Mouse (Mus musculus) layer of hippocampus, postnatal 10 days (tissue): ENCODE measurements around the gene Rab7b. TPM values are rescaled to one million over a fixed set of nuclear protein-coding genes. Genes with fewer than 3 reads are reported as not detected.
A peak's percentile ranks its signal among the peaks of the same experiment; 100 is the strongest.

Experiments
- DNase-seq, 2 experiments: peaks; one replicate each; pipeline ENCODE4 v3.0.0; 2021; ENCODE audit warnings: low spot score in 2 of 2
- total RNA-seq, 2 experiments: library from RNA; stranded (reverse); gene quantifications; 2 replicates each; pipeline ENCODE4 v1.2.3; 2021

Gene Rab7b
- total RNA-seq, 2 experiments from 2014 or later, result 1.7 to 2.8 TPM

DNA sequence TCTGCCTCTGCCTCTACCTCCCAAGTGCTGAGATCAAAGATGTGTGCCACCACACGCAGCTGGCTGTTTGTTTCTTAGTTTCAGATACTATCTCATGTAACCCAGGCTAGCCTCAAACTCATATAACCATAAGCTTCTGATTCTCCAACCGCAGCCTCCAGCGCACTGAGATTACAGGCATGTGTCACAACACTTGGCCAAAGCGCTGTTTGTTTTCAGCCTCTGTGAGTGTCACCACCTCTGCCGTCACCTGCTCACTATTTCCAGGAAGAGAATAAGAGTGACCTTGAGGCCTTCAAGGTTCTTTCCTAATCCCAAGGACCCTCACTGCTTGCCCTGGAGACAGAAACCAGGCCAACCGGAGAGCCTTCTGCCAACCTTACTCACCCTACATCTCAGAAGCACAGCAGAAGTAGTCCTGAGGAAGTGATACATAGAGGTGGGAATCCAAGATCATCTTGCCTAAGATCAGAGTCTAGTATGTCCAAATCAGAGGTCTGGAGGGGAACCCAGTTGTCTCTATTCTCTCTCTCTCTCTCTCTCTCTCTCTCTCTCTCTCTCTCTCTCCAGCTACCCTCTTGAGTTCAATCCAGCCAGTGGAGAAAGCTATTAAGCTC, 46.3 kb downstream of the Rab7b start:
- DNase-seq, result no peak

DNA sequence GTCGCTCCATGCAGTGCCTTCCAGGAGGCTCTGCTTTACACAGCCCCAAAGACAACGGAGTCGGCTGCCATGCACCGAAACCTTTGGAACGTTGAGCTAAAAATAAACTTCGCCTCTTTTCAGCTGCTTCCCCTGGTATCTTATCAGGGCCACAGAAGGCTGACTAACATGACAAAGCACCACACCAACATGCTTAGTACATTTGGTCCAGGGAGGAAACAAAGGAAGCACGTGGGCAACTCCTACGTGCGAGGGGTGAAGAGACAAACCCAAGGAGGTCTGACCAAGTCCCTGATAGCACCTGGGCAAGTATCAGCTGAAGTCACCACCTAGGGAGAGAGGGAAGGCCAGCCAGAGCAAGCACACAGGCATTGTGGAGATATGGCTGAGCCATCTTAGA, 48.0 kb downstream of the Rab7b start:
- DNase-seq, result no peak

DNA sequence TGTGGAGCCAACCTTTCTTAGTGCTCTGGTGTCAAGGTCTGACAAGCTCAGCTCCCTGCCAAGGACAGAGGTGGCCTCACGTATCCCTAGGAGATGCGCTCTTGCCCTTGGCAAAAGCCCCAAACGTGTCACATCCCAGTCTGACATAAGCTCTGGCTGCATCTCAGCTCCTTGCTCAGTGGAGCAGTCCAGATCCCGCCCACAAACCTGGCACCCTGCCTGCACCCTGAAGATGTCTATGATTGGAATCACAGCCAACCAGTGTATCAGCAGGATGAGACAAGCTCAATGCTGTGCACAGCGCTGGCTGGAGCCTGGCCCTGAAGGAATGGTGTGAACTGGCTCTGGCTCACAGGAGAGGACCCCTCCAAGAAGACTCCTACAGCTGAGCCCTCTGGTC, 48.8 kb downstream of the Rab7b start:
- DNase-seq, result peak; percentile 75 to 81

DNA sequence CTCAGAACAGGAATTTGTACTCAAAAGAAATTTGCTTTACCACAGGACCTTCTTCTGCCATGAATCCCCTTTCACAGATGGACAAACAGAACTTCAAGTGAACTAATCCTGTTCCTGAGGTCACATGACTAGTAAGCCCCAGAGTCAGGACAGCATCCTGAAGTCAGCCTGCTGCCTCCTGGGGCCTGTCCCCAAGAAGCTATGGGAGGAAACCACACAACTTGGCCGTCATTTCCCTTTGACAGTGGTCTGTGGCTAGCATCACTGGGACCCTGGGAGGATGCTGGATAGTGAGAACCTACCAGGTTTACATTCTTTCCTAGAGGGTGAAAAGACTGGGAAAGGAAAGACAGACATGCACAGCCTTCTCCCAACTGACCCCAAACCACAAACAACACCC, 50.3 kb downstream of the Rab7b start:
- DNase-seq, result no peak

DNA sequence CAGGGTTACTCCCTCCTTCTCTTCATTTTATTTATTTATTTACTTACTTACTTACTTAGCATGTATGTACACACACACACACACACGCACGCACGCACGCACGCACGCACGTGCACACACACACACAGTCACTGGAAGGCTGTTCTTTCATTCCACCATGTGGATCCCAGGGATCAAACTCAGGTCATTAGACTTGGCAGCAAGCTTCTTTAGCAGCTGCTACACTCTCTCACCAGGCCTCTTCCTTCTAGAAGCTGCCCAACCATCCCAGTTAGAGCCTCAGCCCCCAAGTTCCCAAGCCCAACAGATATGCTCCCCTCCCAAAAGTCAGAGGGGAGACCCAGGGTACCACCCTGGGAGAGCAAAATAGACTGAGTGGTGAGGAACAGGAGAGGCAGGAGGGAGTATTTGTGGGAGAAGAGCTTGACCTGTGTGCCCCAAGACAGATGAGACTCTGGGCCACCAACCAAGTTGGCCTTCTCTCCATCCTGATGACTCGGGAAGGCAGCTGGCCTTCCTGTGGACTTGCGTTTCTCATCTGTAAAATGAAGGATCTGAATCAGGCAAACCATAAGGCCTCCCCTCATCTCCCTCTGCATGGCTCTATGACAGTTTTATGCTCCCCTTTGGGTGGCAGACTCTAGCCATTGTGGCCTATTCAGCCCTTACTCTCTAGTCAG, 51.1 kb downstream of the Rab7b start:
- DNase-seq, result no peak

DNA sequence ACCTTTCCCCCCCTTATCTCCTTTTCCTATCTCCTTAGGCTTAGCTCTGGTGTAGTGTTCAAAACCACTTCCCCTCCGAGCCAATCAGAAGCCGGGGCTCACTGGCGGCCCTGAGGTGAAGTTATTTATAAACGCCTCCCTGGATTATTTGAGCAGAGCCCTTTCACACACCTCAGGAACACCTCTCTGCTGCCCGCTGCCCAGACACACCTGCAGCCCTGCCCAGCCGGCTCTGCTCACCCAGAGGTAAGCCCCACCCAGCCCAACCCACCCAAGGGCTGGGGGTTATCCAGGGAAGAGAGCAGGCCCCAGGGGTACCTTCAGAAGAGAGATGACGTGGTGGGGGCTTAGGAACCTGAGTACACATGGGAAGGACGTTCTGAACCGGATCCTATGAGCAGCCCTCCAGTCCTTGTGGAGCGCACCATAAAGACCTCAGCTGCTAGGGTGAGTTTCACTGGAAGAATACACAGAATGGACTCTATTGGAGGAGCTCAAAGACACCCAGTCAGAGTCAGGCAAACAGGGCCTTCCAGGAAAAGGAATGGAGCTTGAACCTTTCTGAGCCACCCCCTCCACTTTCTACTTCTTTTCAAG, 55.5 kb downstream of the Rab7b start, which contains the start of gene Slc26a9:
Gene Slc26a9, plus strand, starts transcription at position 155 of the 597 bp plus-strand sequence.
- no peak for DNase-seq

DNA sequence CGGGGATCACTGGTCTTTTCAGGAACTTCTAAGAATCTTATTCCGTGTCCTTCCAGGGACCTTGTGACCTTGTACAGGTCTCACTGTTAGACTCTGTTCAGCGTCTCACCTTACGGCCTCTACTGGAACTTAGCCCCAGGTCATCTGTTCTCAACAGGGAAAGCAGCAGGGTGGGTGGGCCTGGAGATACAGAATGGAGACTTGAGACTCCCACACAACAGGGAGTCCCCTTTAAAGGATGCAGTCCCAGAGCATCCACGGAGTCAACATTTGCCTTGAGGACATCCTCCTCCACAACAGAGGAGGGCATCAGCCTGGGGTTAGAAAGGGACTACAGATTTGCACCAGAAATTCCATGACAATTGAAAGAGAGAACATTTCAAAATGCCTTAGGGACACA, 56.9 kb downstream of the Rab7b start:
- DNase-seq, result no peak

DNA sequence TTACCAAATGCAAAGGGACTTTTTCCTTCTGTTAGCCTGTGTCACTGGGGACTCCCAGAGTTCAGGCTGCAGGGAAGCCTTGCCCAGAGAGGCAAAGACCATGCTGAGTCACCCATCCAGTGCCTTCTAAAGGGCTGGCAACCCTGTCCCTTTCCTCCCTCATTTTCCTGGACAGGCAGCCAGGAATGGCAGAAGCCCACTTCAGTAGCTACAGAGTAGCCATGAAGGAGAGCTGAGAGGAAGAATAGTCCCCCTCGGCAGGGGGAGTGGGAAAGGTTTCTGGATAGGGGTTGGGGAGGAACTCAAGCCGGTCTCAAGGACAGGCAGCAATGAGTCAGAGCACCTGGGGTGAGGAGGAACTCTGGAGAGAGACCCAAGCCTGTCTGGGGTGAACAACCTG, 59.3 kb downstream of the Rab7b start:
- no peak for DNase-seq

DNA sequence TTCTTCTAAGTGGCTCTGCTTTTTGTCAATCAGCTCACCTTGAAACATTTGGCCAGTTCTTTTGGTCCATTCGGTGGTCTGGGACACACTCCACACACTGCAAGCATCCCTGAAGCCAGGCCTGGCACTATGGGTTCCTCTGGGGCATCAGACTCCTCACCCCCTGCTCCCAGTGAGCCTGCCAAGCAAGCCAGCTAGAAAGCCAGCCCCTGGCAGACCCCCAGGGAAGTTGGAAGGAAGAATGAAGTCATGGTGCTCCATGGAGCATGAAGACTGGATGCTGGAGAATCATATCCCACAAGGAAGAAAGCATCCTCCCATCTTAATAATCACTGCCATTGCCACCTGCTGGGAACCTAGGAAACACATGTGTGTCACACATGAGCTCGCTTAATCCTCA, 60.1 kb downstream of the Rab7b start:
- DNase-seq, result no peak

DNA sequence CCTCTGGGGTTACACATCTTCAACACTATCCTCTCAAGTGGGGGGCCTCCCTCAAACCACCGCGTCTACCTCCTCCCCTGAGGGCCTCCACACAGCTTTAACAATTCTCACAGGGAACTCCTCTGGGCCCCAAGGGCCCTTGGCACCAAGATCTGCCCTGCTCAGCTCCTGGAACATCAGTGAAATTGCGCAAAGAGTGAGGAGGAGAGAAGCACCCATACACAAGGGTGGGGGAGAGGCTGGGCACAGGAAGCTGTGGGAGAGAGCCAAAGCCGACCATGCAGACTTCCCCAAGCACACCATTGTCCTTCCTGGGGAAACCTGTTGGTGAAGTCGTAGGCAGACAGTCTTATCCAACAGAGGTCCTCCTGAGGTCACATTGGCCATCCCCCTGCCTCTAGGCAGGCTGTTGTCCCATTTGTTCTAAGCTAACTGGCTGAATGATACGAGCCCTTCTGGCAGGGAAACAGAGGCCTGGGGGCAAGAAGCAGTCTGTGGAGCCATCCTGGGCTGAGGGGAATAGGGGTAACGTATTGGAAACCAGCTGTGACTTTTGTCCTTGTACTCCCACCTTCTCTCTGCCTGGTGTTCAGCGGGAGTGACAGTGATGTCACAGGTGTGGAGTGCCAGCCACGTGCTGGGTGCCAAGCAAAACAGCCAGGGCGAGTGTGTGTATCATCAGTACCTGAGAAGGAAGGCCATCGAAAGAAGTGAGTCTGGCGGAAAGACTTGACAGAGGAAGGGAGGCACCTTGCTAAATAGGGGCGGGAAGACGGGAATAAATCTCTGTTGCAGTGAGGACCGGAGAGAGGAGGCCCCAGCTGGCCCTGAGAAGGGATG, 61.4 kb downstream of the Rab7b start:
- DNase-seq, result no peak

DNA sequence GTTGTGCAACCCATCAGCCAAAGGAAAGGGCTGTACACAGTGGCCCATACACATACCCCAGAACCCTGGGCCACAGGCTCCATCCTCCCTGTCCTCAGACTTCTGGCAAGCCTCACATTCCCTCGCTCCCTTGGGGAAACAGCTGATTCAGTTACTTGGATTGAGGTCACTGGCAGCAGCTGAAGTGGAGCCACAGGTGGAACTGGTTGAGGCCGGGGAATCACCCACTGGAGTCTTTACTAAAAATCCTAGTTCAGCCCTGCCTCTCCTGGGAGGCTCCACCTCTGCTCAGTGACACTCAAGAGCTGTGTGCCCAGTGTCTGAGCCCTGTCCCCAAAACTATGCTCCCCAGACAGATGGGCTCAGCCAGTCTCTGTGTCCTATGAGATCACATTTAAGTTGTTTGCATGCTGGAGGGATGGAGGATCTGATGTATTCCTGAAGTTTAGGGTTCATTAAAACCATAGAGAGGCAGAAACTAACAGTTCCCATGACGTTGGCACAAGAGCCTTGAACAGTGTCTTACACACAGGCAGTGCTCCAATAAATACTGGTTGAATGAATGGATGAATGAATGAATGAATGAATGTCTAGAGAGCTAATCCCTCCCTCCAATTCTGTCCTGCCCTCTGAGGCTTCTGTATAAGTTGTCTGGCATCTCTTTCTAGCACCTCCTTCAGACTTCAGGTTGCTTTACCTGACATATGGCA, 62.8 kb downstream of the Rab7b start:
- DNase-seq, result no peak

DNA sequence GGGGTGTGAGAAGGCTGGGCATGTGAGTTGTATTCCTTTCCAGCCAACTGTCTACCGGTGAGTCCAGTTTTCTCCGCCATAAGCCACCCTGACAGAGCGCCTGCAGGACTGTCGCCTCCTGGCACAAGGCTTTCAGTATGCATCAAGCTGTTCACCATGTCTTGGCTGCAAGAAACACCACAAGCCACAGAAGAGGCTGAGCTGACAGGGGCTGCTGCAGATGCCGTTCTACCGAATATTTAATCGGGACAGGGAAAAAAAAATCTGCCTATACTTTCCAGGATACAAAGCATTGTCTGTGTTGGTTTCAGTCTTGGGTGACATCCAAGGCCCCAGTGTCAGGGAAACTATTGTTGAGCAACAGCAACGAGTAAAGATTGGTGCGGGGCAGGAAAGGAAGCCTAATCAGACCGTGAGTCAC, 63.4 kb downstream of the Rab7b start:
- no peak for DNase-seq

DNA sequence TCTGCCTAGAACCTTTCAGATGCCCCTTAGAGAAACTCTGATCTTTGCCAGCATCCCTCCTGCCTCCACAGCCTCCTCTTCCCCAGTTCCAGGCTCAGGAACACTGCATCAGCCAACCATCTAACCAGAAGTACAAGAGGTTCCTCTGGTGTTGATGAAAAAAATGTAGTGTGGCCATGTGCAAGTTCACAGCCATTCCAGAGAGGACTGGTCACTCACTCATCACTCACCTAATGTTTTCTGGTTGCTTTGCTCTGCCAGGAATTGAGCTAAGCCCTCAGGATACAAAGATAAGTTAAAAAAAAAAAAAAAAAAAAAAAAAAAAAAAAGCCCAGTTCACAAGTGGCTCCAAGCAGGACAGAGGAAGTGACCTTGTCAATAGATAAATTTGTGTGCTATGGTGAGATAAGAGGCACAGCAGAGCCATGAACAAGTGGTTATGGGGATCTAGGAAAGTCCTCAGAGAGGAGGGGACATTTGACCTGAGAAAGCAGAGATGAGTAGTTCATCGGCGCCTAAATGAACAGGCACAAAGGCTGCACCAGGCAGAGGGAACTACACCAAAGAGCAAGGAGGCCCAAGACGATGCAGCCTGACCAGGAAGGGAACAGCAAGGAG, 65.8 kb downstream of the Rab7b start:
- DNase-seq, result no peak

DNA sequence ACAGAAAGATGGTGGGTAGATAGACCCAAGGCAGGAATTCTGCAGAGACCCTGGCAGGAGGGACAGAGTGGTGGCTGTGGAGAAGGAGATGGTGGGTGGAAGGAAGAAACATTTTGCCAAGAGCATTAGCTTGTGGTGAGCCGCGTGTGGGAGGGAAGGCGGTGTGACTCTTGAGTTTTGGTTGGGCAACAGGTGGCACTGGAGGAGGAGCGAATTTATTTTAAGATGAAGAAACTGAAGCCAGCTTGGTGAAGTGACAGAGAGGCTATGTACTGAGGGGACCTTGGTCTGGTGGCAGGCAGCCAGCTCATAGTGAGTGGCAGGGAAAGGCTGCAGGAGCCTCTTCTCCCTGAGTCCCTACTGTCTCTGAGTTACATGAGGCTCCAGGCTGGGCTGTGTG, 66.4 kb downstream of the Rab7b start:
- no peak for DNase-seq

DNA sequence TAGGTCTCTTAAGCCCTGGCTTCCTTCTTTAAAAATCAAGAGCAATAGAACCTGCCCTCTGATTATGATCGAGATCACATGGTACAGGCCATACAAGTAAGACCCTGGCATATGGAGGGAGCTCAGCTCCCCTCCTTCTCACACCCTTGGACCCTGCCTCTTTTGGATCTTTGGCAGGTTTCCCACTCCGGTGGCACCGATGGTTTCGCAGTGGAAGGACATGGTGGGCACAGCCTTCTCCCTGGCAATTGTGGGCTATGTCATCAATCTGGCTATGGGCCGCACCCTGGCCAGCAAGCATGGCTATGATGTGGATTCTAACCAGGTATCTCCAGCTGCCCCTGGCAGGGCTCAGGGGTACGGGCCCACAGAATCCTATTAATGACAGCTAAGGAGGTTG, 68.7 kb downstream of the Rab7b start:
- no peak for DNase-seq

DNA sequence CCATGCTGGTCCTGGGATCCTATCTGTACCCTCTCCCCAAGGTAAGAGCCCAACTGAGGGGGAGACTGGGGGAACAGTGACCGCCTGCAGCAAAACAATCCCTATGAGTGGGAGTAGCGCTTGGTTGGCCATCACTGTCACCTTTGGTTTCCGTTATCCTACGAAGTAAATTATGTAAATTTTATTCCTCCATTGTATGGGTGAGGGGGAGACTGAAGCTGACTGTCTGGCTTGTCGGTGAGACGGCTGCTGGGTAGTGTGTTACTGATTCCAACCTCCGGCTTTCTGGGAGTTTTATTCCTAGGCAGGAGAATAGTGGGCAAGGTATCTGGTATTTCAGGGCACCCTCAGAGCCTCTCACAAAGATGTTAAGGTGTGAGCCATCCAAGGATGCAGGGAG, 70.3 kb downstream of the Rab7b start:
- DNase-seq, result no peak

DNA sequence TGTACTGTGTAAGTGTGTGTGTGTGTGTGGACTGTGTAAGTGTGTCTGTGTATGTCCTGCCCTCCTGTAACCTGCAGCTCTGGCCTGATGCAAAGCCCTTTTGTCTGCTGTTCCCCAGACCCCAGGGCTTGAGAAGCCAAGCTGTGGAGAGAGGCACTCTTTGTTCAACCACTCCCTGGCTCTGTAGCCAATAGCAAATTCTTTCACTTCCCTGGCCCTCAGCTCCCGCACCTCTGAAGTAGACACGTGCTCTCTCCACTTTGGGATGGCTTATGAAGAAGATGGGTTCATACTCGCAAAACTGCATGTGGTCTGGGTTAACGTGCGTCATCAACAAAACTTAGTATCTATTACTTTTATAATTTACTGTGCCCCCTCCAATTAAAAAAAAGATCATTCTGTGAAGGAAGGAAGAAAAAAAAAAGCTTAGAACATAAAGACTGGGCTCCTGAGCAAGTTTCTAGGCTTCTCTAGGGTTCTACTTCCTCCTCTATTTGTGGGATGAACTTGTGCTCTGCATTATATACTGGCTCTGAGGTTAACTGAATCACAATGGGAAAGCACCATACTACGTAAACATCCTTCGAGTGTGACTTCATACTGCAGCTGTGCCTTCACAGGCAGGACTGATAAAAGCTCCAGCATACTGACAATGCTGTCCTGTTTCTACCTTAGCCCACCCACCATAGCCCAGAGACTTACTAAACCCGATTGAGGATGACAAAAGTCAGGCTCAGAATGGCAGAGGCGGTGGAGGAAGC, 71.4 kb downstream of the Rab7b start:
- DNase-seq, result peak; percentile 2 to 8

DNA sequence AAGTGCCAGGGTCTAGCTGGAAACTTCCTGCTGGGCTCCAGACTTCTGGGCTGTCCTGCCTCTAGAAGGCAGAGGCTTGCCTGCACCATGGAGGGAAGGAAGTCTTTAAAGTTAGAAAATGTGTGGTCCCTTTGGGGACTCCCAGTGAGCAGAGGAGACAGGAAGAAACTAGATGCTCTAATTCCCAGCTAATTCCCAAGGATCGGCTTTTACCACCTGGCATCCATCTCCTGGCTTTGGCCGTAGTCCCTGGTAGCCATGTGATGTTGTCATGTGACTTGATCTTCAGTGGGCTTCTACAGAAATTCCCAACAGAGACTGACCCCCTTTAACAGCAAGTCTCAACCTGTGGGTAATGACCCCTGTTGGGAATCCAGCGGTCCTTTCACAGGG, 71.9 kb downstream of the Rab7b start:
- DNase-seq, result peak; percentile 2 to 8

DNA sequence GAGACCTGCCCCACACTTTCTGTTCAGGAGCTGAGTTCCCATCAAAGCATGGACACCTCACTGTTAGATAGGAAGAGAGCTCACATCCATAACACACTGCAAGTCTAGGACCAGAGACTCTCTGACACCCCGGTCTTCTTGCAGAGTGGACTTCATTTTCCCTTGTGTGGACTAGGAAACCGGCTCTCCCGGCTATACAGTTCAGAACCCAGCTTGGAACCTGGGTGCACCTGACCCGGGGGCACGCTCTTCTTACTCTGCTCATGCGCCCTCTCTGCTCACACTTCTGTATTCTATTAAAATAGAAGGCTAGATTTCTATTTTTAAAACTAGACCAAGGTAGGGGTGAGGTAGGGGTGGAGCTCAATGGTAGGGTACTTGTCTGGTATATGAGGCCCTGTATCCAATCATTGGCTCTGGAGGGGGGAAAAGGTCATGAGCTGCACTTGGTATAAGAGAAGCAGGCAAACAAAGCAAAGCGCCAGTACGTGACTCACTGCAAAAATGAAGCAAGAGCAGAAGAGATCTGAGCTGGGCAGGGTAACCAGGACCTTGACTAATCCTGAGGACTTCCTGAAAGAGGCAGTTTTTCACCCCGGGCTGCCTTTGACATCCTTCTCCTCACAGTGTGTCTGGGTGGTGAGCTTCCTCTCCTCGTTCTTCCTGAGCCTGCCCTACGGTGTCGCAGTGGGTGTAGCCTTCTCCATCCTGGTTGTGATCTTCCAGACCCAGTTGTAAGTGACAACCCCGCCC, 72.8 kb downstream of the Rab7b start:
- peak; percentile 0 to 5 for DNase-seq
